Mouse (Mus musculus): ENCODE results near the gene Cdc42se1.

Cdc42se1 gene

DNA sequence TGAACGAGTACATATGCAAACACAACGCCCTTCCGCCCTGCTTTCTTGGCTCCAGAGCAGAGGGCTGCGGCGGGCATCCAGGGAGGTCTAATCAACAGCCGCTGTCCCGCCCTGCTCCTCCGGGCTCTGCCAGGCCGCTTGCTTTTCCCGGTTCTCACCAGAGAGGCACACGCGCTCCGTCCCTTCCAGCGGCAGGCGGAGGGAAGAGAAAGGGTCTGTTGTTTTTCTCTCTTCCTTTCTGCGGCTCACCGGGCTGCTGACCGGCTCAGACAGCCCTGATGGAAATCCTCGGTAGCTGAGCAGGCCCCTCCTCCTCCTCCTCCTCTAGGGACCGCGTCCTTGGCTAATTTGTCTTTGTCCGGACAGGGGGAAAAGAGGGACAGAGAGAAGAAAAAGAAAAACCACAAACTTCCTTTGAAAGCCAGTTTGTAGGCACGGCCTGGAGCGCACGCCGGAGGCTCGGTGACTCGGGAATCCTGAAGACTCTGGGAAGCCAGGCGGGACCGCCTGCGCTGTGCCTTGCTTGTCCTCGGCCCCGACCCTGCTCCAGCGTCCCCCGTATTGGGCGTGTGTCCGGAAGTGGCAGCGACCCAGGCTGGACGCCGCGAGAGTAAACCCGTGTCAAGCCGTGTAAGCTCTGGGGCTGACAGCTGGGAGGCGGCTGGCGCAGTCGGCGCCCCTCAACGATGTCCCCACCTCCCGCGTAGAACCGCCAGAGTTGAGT is 54.5 kb downstream of the Cdc42se1 start:
- in situ Hi-C loops (cut with MboI, MseI): no loop called here

GRCm38 (mm10) chr3:95283589-95283941 is 55.0 kb downstream of the Cdc42se1 start:
- in situ Hi-C loops (cut with MboI, MseI): no loop called here

GRCm38 (mm10) chr3:95284062-95284461 is 55.5 kb downstream of the Cdc42se1 start:
- in situ Hi-C loops (cut with MboI, MseI): no loop called here

- in situ Hi-C loops (cut with MboI, MseI): no loop called here
Measured at GRCm38 (mm10) chr3:95284501-95285281, 56.2 kb downstream of the Cdc42se1 start.

DNA sequence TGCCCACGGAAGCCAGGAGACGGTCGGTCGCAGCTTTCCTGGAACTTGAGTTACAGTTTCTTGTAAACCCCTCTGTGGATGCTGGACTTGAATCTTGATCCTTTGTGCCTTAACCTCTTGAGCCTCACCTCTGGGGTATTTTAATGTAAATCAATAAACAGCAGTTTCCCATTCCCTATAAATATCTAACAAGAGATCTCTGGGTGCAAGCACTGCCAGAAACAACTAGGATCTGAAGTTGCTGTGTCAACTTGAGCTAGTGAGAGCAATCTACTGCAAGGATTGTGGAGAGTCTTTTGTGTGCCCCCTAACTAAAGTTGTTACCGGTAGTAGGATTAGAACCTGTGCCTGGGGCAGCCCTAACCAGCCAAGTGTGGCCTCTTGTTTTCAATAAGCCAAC is 56.9 kb downstream of the Cdc42se1 start:
- in situ Hi-C loops (cut with MboI, MseI): no loop called here
